Mouse (Mus musculus): ENCODE data around the gene Phlpp2. TPM values are rescaled to one million over a fixed set of nuclear protein-coding genes. Genes with fewer than 3 reads are reported as not detected.

The Phlpp2 gene
- polyA plus RNA-seq (2015; fragmentation: Nextera tagmentation; extraction: Ambion mirVana), result 4.1 and 4.5 TPM in 2 replicates

DNA sequence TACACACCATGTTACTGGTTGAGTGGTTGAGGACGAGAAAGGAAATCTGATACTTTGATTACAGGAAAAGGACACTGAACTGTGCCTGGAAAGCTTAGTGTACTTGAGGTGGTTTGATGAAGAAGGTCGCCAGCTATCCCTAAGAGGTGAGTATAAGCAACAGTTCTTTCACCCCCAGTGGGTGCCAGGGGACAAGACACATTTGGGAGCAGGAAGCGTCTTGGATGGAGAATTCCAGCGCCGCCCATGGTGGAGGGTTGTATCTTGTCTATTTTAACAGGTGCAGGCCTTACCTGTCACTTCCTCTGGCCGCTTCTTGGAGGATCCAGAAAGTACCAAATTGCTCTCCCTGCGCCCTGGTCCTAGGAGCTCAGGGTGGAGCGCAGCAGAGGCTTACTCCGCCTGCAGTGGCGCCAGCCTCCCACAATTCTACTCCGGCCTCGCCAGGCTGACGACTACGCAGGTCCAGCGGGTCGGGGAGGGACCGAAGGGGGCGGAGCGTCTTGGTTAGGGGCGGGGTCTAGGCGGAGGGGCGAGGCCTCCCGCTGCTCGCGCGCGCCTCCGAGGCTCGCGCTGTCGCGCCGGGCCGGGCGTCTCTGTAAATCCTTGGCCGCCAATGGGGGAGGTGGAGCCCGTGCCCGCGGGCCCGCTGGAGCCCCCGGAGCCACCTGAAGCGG is at the start of gene Phlpp2:
TSS of gene Phlpp2 (plus strand) at position 540 of the 677 bp plus-strand sequence.
- H3K4me2 ChIP-seq (ENCODE audit: low read length), result peak within 1 kb of the TSS; percentile 74
- no peaks in the 10 kb centered on the region for H3K9me3 ChIP-seq (ENCODE audit: control insufficient read depth, low read length)
- peak within 1 kb of the TSS; percentile 97 for H3K9ac ChIP-seq (ENCODE audit: low read depth, low read length)
- peak within 1 kb of the TSS; percentile 93 for H3K27ac ChIP-seq (ENCODE audit: low read depth, low read length)
- peak; percentile 98 for ATAC-seq
- no peaks in the 10 kb centered on the region for H3K27me3 ChIP-seq (replicated peaks; ENCODE audit: control insufficient read depth, insufficient read depth, low read length)
- H3K36me3 ChIP-seq (ENCODE audit: control insufficient read depth, insufficient read depth, low read length), result no peaks in the 10 kb centered on the region
- peaks cover 20% of the 10 kb centered on the region for H3K4me1 ChIP-seq (ENCODE audit: control insufficient read depth, insufficient read depth, low read depth, low read length)
- H3K4me3 ChIP-seq (ENCODE audit: low read length), result peak within 1 kb of the TSS; percentile 98
- WGBS, result 1% methylated on average over 41 of the region's 42 CpGs

DNA sequence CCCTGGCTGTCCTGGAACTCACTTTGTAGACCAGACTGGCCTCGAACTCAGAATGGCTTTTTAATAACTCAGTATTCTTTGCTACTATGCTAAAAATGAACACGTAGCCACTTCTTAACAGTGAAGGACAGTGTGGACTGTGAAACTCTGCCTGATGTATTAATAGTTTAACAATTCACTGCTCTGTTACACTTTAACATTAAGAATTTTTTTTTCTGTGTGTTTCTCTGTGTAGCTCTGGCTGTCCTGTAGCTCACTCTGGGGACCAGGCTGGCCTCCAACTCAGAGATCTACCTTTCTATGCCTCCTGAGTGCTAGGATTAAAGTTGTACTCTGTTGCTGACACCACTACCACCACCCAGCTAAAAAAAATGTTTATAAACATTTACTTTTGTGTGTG is 44.8 kb upstream of the Phlpp2 start:
- no peaks in the 10 kb centered on the region for H3K9me3 ChIP-seq (ENCODE audit: control insufficient read depth, low read length)
- no peak overlapping the region for H3K9ac ChIP-seq (ENCODE audit: low read depth, low read length)
- no peak for ATAC-seq
- H3K27ac ChIP-seq (ENCODE audit: low read depth, low read length), result no peak overlapping the region
- no peak overlapping the region for H3K4me2 ChIP-seq (ENCODE audit: low read length)
- H3K27me3 ChIP-seq (replicated peaks; ENCODE audit: control insufficient read depth, insufficient read depth, low read length), result no peaks in the 10 kb centered on the region
- WGBS, result 92% methylated on average over 2 of the region's 2 CpGs
- H3K4me1 ChIP-seq (ENCODE audit: control insufficient read depth, insufficient read depth, low read depth, low read length), result no peaks in the 10 kb centered on the region
- 0 out of 2 replicates have a peak, but pooled peaks cover 2% of the 10 kb centered on the region for H3K36me3 ChIP-seq (ENCODE audit: control insufficient read depth, insufficient read depth, low read length)
- H3K4me3 ChIP-seq (ENCODE audit: low read length), result no peak overlapping the region

DNA sequence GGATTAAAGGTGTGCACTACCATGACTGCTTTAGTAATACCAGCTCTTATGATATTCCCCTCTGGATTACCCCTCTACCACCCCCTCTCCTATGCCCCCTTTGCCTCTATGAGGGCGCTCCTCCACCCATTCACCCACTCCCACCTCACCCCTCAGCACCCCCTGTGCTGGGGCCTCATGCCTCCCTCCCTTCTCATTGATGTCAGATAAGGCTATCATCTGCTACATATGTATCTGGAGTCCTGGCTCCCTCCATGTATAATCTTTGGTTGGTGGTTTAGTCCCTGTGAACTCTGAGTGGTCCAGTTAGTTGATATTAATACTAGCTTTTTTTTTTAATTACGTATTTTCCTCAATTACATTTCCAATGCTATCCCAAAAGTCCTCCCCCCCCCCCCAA is 28.5 kb upstream of the Phlpp2 start:
- WGBS, result 94% methylated on average over 2 of the region's 2 CpGs
- Histone ChIP-seq H3K4me3 (ENCODE audit: low read length) (no peak overlapping the region), H3K36me3 (ENCODE audit: control insufficient read depth, insufficient read depth, low read length) (peaks cover 12% of the 10 kb centered on the region), H3K27me3 (replicated peaks; ENCODE audit: control insufficient read depth, insufficient read depth, low read length) (no peaks in the 10 kb centered on the region), H3K4me1 (ENCODE audit: control insufficient read depth, insufficient read depth, low read depth, low read length) (no peaks in the 10 kb centered on the region), H3K27ac (ENCODE audit: low read depth, low read length) (no peak overlapping the region), H3K4me2 (ENCODE audit: low read length) (no peak overlapping the region), H3K9me3 (ENCODE audit: control insufficient read depth, low read length) (no peaks in the 10 kb centered on the region), H3K9ac (ENCODE audit: low read depth, low read length) (no peak overlapping the region)
- no peak for ATAC-seq

DNA sequence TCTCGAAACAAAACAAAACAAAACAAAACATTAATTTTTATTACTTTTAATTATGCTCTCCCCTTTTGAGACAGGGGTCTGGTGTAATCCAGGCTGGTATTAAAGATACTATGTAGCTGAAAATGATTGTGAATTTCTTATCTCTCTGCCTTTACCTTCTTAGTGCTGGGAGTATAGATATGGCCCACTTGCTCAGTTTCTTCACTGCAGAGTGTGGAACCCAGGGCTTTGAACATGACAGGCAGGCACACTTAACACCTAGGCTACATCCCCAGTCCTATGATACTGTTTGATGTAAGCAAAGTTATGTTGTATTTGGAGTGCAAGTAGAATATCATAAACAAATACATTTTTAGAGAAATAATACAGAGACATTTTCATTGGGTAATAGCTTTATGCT is 25.9 kb upstream of the Phlpp2 start:
- H3K36me3 ChIP-seq (ENCODE audit: control insufficient read depth, insufficient read depth, low read length), result peaks cover 11% of the 10 kb centered on the region
- no peaks in the 10 kb centered on the region for H3K27me3 ChIP-seq (replicated peaks; ENCODE audit: control insufficient read depth, insufficient read depth, low read length)
- H3K9me3 ChIP-seq (ENCODE audit: control insufficient read depth, low read length), result no peaks in the 10 kb centered on the region
- ATAC-seq, result no peak
- no peak overlapping the region for H3K4me2 ChIP-seq (ENCODE audit: low read length)
- no peak overlapping the region for H3K9ac ChIP-seq (ENCODE audit: low read depth, low read length)
- H3K4me3 ChIP-seq (ENCODE audit: low read length), result no peak overlapping the region
- WGBS, result 84% methylated on average over 1 of the region's 1 CpGs
- no peaks in the 10 kb centered on the region for H3K4me1 ChIP-seq (ENCODE audit: control insufficient read depth, insufficient read depth, low read depth, low read length)
- no peak overlapping the region for H3K27ac ChIP-seq (ENCODE audit: low read depth, low read length)

DNA sequence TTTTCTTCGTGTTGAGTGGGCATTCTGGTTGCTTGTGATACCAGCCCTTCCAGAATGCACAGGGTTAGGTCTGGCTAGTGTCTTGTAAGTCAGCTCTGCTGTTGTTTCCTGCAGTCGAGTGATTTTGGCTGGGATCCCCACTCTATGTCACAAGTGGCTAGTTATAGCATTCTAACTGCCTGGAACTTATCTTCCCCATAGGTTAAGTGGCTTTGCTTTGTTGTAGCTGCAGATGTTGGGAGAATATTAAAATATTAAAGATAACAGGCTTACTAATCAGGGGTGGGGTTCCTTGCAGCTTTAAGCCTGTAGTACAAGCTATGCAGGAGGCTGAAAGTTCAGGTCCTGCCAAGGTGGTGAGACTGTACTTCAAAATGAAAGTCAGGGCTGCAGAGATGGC is 20.5 kb upstream of the Phlpp2 start:
- 81% methylated on average over 2 of the region's 2 CpGs for WGBS
- peaks cover 29% of the 10 kb centered on the region for H3K36me3 ChIP-seq (ENCODE audit: control insufficient read depth, insufficient read depth, low read length)

DNA sequence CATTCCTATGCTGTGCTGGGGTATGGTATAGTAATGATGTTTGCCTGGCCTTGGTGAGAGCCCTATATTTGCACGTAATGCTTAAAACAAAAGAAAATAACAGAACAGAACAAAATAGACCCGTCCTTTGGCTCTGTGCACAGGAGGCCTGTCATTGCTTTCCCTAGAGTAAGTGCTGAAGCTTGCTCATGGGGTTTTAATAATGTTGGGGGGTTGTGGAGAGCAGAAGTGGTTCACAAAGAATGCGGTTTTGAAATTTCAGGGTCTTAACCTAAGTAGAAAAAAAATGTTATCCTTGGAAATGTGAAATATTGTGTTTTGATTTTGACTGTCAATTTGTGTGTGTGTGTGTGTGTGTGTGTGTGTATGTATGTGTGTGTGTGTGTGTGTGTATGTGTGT is 19.4 kb upstream of the Phlpp2 start:
- ATAC-seq, result no peak
- H3K4me2 ChIP-seq (ENCODE audit: low read length), result no peak overlapping the region
- no peaks in the 10 kb centered on the region for H3K27me3 ChIP-seq (replicated peaks; ENCODE audit: control insufficient read depth, insufficient read depth, low read length)
- H3K9ac ChIP-seq (ENCODE audit: low read depth, low read length), result no peak overlapping the region
- WGBS, result 86% methylated on average over 3 of the region's 3 CpGs
- no peak overlapping the region for H3K4me3 ChIP-seq (ENCODE audit: low read length)
- no peaks in the 10 kb centered on the region for H3K9me3 ChIP-seq (ENCODE audit: control insufficient read depth, low read length)
- H3K36me3 ChIP-seq (ENCODE audit: control insufficient read depth, insufficient read depth, low read length), result peaks cover 23% of the 10 kb centered on the region
- no peaks in the 10 kb centered on the region for H3K4me1 ChIP-seq (ENCODE audit: control insufficient read depth, insufficient read depth, low read depth, low read length)
- no peak overlapping the region for H3K27ac ChIP-seq (ENCODE audit: low read depth, low read length)

More for the DNA sequence above, 20.5 kb upstream of the Phlpp2 start:
- no peaks in the 10 kb centered on the region for H3K4me1 ChIP-seq (ENCODE audit: control insufficient read depth, insufficient read depth, low read depth, low read length)
- H3K4me2 ChIP-seq (ENCODE audit: low read length), result no peak overlapping the region
- H3K9me3 ChIP-seq (ENCODE audit: control insufficient read depth, low read length), result no peaks in the 10 kb centered on the region
- no peak overlapping the region for H3K9ac ChIP-seq (ENCODE audit: low read depth, low read length)
- ATAC-seq, result no peak
- H3K27me3 ChIP-seq (replicated peaks; ENCODE audit: control insufficient read depth, insufficient read depth, low read length), result no peaks in the 10 kb centered on the region
- no peak overlapping the region for H3K4me3 ChIP-seq (ENCODE audit: low read length)
- no peak overlapping the region for H3K27ac ChIP-seq (ENCODE audit: low read depth, low read length)

DNA sequence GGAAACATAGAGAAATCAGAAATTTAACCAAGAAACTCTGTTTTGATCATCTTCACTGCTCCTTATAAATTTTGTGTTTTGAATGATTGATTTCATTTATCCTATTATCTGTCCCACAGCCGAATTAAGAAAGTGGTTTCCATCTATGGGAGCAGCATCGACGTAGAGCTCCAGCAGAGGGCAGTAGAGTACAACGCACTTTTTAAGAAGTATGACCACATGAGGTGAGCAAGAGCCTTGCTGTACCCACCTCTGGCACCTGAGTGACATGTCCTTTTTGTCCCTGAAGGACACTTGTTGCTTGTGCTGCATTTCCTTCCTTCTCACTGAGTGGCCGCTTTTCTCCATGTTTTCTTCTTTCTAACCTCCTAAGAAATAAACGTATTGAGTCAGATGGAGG is 14.9 kb upstream of the Phlpp2 start:
- H3K4me1 ChIP-seq (ENCODE audit: control insufficient read depth, insufficient read depth, low read depth, low read length), result no peaks in the 10 kb centered on the region
- no peak overlapping the region for H3K27ac ChIP-seq (ENCODE audit: low read depth, low read length)
- ATAC-seq, result no peak
- H3K9me3 ChIP-seq (ENCODE audit: control insufficient read depth, low read length), result no peaks in the 10 kb centered on the region
- H3K27me3 ChIP-seq (replicated peaks; ENCODE audit: control insufficient read depth, insufficient read depth, low read length), result no peaks in the 10 kb centered on the region
- no peak overlapping the region for H3K4me3 ChIP-seq (ENCODE audit: low read length)
- no peak overlapping the region for H3K4me2 ChIP-seq (ENCODE audit: low read length)
- H3K36me3 ChIP-seq (ENCODE audit: control insufficient read depth, insufficient read depth, low read length), result peaks cover 27% of the 10 kb centered on the region
- H3K9ac ChIP-seq (ENCODE audit: low read depth, low read length), result no peak overlapping the region
- 43% methylated on average over 6 of the region's 6 CpGs for WGBS

DNA sequence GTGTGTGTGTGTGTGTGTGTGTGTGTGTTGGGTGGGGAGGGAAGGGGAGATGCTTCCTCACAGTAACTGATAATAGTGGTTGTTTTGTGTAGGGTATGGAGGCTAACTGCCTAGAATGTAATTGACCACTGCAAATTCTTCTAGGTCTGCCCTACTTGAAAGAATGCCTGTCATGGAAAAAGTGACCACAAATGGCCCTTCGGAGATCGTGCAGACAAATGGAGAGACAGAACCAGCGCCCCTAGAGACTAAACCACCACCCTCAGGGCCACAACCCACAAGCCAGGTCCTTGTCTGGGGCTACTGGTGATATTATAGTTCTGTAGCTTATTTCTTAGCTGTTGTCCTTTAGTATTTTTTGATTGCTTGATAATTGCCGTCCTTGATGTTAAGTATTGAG is 13.8 kb upstream of the Phlpp2 start:
- no peak overlapping the region for H3K27ac ChIP-seq (ENCODE audit: low read depth, low read length)
- H3K9ac ChIP-seq (ENCODE audit: low read depth, low read length), result no peak overlapping the region
- peaks cover 25% of the 10 kb centered on the region for H3K36me3 ChIP-seq (ENCODE audit: control insufficient read depth, insufficient read depth, low read length)
- no peaks in the 10 kb centered on the region for H3K4me1 ChIP-seq (ENCODE audit: control insufficient read depth, insufficient read depth, low read depth, low read length)
- H3K4me3 ChIP-seq (ENCODE audit: low read length), result no peak overlapping the region
- 92% methylated on average over 4 of the region's 4 CpGs for WGBS
- H3K27me3 ChIP-seq (replicated peaks; ENCODE audit: control insufficient read depth, insufficient read depth, low read length), result no peaks in the 10 kb centered on the region
- H3K9me3 ChIP-seq (ENCODE audit: control insufficient read depth, low read length), result no peaks in the 10 kb centered on the region
- no peak for ATAC-seq
- H3K4me2 ChIP-seq (ENCODE audit: low read length), result no peak overlapping the region

DNA sequence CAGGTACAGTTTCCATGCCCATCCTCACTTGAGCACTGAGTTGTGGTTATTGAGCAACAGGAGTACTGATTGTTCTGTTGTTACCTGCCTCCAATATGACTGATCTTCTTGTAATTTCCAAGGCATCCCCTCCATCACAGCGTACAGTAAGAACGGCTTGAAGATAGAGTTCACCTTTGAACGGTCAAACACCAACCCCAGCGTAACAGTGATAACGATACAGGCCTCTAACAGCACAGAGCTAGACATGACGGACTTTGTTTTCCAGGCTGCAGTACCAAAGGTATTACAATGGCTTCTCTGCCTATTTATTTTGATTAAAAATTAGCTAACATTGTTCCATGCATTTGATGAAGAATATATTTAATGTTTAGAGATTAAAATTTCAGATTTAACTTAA is 12.9 kb upstream of the Phlpp2 start:
- Histone ChIP-seq H3K27me3 (replicated peaks; ENCODE audit: control insufficient read depth, insufficient read depth, low read length) (no peaks in the 10 kb centered on the region), H3K27ac (ENCODE audit: low read depth, low read length) (no peak overlapping the region), H3K36me3 (ENCODE audit: control insufficient read depth, insufficient read depth, low read length) (peaks cover 29% of the 10 kb centered on the region), H3K9ac (ENCODE audit: low read depth, low read length) (no peak overlapping the region), H3K9me3 (ENCODE audit: control insufficient read depth, low read length) (no peaks in the 10 kb centered on the region), H3K4me3 (ENCODE audit: low read length) (no peak overlapping the region), H3K4me2 (ENCODE audit: low read length) (no peak overlapping the region), H3K4me1 (ENCODE audit: control insufficient read depth, insufficient read depth, low read depth, low read length) (no peaks in the 10 kb centered on the region)
- no peak for ATAC-seq
- 98% methylated on average over 6 of the region's 6 CpGs for WGBS

Data from hindbrain, embryonic 16.5 days (tissue).